ENCODE assay signal across 8 mouse cellular contexts in genomic region chr14:73238498-73239250, GRCm38 (mm10). TPM values are rescaled to one million over a fixed set of nuclear protein-coding genes. Genes with fewer than 3 reads are reported as not detected.
A peak's percentile ranks its signal among the peaks of the same experiment; 100 is the strongest.
DNase-seq lines count a peak whose midpoint lies in the region; ATAC-seq and TF ChIP-seq lines count a peak whose summit lies in the region.

No protein-coding gene starts in this region.

- H3K9me3 ChIP-seq in forebrain, embryonic 10.5 days: no peaks in the 10 kb centered on the region
- no peaks in the 10 kb centered on the region for H3K9me3 ChIP-seq in hindbrain, embryonic 13.5 days
- H3K9me3 ChIP-seq in midbrain, embryonic 15.5 days: no peaks in the 10 kb centered on the region

- TF ChIP-seq CTCF in thymus, adult 2 months (IDR thresholded peaks at IDR 0.05; ENCODE audit: borderline replicate concordance, control insufficient read depth, extremely low read depth, insufficient read depth, low read length, poor library complexity): no peak

- no peaks in the 10 kb centered on the region for H3K27me3 ChIP-seq in forebrain, embryonic 10.5 days (ENCODE audit: poor library complexity, severe bottlenecking)
- H3K27me3 ChIP-seq in hindbrain, embryonic 13.5 days: no peaks in the 10 kb centered on the region
- no peaks in the 10 kb centered on the region for H3K27me3 ChIP-seq in midbrain, embryonic 15.5 days (replicated peaks)
- H3K27me3 ChIP-seq in thymus, adult 2 months (ENCODE audit: control insufficient read depth, insufficient read depth, low read length): no peaks in the 10 kb centered on the region

- ATAC-seq in activated CD4-positive, CD25-positive, alpha-beta regulatory T cell, adult 4 months: peak; percentile 44
- peak; percentile 89 for ATAC-seq in hindbrain, embryonic 13.5 days (ENCODE audit: low FRiP score)
- ATAC-seq in midbrain, embryonic 15.5 days (replicated peaks): peak; percentile 89

- H3K4me3 ChIP-seq in forebrain, embryonic 10.5 days: peak overlapping the region; percentile 63
- peak overlapping the region; percentile 50 for H3K4me3 ChIP-seq in hindbrain, embryonic 13.5 days
- H3K4me3 ChIP-seq in midbrain, embryonic 15.5 days: peak overlapping the region; percentile 40
- H3K4me3 ChIP-seq in thymus, adult 2 months (ENCODE audit: control insufficient read depth, insufficient read depth, low read length): peak overlapping the region; percentile 70

- peak overlapping the region; percentile 94 for H3K27ac ChIP-seq in forebrain, embryonic 10.5 days
- peak overlapping the region; percentile 90 for H3K27ac ChIP-seq in hindbrain, embryonic 13.5 days
- peak overlapping the region; percentile 74 for H3K27ac ChIP-seq in midbrain, embryonic 15.5 days
- H3K27ac ChIP-seq in thymus, adult 2 months (ENCODE audit: control insufficient read depth, insufficient read depth, low read length): peak overlapping the region; percentile 88

- H3K36me3 ChIP-seq in forebrain, embryonic 10.5 days (replicated peaks): peaks cover 21% of the 10 kb centered on the region
- H3K36me3 ChIP-seq in hindbrain, embryonic 13.5 days: no peaks in the 10 kb centered on the region
- no peaks in the 10 kb centered on the region for H3K36me3 ChIP-seq in midbrain, embryonic 15.5 days (replicated peaks)
- H3K36me3 ChIP-seq in thymus, adult 2 months (ENCODE audit: control insufficient read depth, insufficient read depth, low read length): peaks cover 11% of the 10 kb centered on the region; the same call in 1 of the 2 replicates

- peak overlapping the region; percentile 56 for H3K4me2 ChIP-seq in hindbrain, embryonic 13.5 days
- H3K4me2 ChIP-seq in midbrain, embryonic 15.5 days: peak overlapping the region; percentile 51

- TF ChIP-seq POLR2A in thymus, adult 2 months (IDR thresholded peaks at IDR 0.05; ENCODE audit: control insufficient read depth, extremely low read depth, insufficient read depth, low read length, poor library complexity): no peak

- peak; percentile 34 for DNase-seq in cerebellum, postnatal 10 days
- no peak for DNase-seq in cerebellum, adult 9-11 months
- peak; percentile 60 for DNase-seq in forebrain, embryonic 10.5 days (ENCODE audit: extremely low spot score, low spot score)
- peak; percentile 43 for DNase-seq in liver
- peak; percentile 58 for DNase-seq in thymus, adult 2 months

- WGBS in forebrain, embryonic 10.5 days: under 1% methylated on average over 20 of the region's 20 CpGs
- under 1% methylated on average over 20 of the region's 20 CpGs for WGBS in hindbrain, embryonic 13.5 days
- 1% methylated on average over 20 of the region's 20 CpGs for WGBS in midbrain, embryonic 15.5 days
- whole genome bisulfite sequencing in thymus, adult 2 months: 0% methylated on average over 20 of the region's 20 CpGs

- peak overlapping the region; percentile 62 for H3K9ac ChIP-seq in hindbrain, embryonic 13.5 days
- peak overlapping the region; percentile 40 for H3K9ac ChIP-seq in midbrain, embryonic 15.5 days

- peaks cover 36% of the 10 kb centered on the region for H3K4me1 ChIP-seq in forebrain, embryonic 10.5 days
- H3K4me1 ChIP-seq in hindbrain, embryonic 13.5 days (replicated peaks): peaks cover 19% of the 10 kb centered on the region
- peaks cover 19% of the 10 kb centered on the region; the same call in 1 of the 2 replicates for H3K4me1 ChIP-seq in midbrain, embryonic 15.5 days
- H3K4me1 ChIP-seq in thymus, adult 2 months (replicated peaks; ENCODE audit: control insufficient read depth, insufficient read depth, low read length): peaks cover 6% of the 10 kb centered on the region; the same call in 1 of the 2 replicates

RNA-seq across cellular contexts. Expression of gene Lpar6, which starts 1.0 kb away (rescaled TPM):
- polyA plus RNA-seq in activated CD4-positive, CD25-positive, alpha-beta regulatory T cell, adult 4 months (2017; shearing (Covaris generic)): 10 to 100 TPM; 41.7 to 50.0 TPM
- polyA plus RNA-seq in forebrain, embryonic 10.5 days (2016; fragmentation: Nextera tagmentation; extraction: Ambion mirVana): 16.0 and 16.1 TPM in 2 replicates
- 6.8 and 7.0 TPM in 2 replicates for polyA plus RNA-seq in hindbrain, embryonic 13.5 days (2015; fragmentation: Nextera tagmentation; extraction: Ambion mirVana)
- polyA plus RNA-seq in midbrain, embryonic 15.5 days (2015; fragmentation: Nextera tagmentation; extraction: Ambion mirVana): 3.6 and 4.1 TPM in 2 replicates
- polyA plus RNA-seq in thymus, adult 2 months (2012; rRNA removed): 18.4 and 22.3 TPM in 2 replicates
